Mouse (Mus musculus) embryonic fibroblast, embryonic 13.5 days (primary cell): ENCODE measurements at regions not wholly inside any gene's neighbourhood (a gene's known extent, or its start where the extent isn't known, plus 50 kb on each side); places are given as distances from the start of the nearest gene placed in this dataset.
A peak's percentile ranks its signal among the peaks of the same experiment; 100 is the strongest.

Source experiments
- H3K27ac ChIP-seq: 2 replicates; pipeline ENCODE4 v1.5.1; 2012; ENCODE audit warnings: low read length, control low read depth, inconsistent platforms; ENCODE audit not compliant: insufficient read depth
- H3K4me1 ChIP-seq: 2 replicates; pipeline ENCODE4 v1.6.1; 2011; ENCODE audit warnings: low read length; ENCODE audit not compliant: control insufficient read depth, insufficient read depth
- H3K4me3 ChIP-seq: 2 replicates; pipeline ENCODE4 v1.5.1; 2011; ENCODE audit warnings: mild to moderate bottlenecking, control low read depth, low read length; ENCODE audit not compliant: insufficient read depth
- CTCF ChIP-seq: IDR thresholded peaks from 2 replicates; pipeline ENCODE4 v1.5.1; 2011; ENCODE audit warnings: mild to moderate bottlenecking, control low read depth, low read length, moderate library complexity, borderline replicate concordance; ENCODE audit not compliant: insufficient read depth
- POLR2A ChIP-seq: IDR thresholded peaks from 2 replicates; pipeline ENCODE4 v1.6.1; 2011; ENCODE audit warnings: low read depth, mild to moderate bottlenecking, control low read depth, low read length, moderate library complexity

GRCm38 (mm10) chr10:96944229-96944628 lies 327.4 kb downstream of the Btg1 start:
- no peak for TF ChIP-seq POLR2A

GRCm38 (mm10) chr10:96947971-96948370 lies 331.2 kb downstream of the Btg1 start:
- no peak overlapping the region for H3K4me3 ChIP-seq
- peaks cover 6% of the 10 kb centered on the region for H3K4me1 ChIP-seq
- H3K27ac ChIP-seq, result peak overlapping the region; percentile 67; the same call in 1 of the 2 replicates
- no peak for TF ChIP-seq POLR2A
- no peak for TF ChIP-seq CTCF

More at GRCm38 (mm10) chr10:96944229-96944628, 327.4 kb downstream of the Btg1 start:
- Histone ChIP-seq H3K27ac (no peak overlapping the region), H3K4me1 (peaks cover 6% of the 10 kb centered on the region), H3K4me3 (no peak overlapping the region)

- H3K4me1 ChIP-seq, result peaks cover 6% of the 10 kb centered on the region
- TF ChIP-seq CTCF, result no peak
- no peak for TF ChIP-seq POLR2A
- 0 out of 2 replicates have a peak overlapping the region, but pooled peaks have one; percentile 6 for H3K27ac ChIP-seq
- H3K4me3 ChIP-seq, result no peak overlapping the region
Observed at GRCm38 (mm10) chr10:96948871-96949270, 332.1 kb downstream of the Btg1 start.

GRCm38 (mm10) chr10:96955036-96955775 lies 338.4 kb downstream of the Btg1 start:
- 0 out of 2 replicates have a peak, but pooled peaks cover 5% of the 10 kb centered on the region for H3K4me1 ChIP-seq
- no peak for TF ChIP-seq CTCF
- TF ChIP-seq POLR2A, result no peak
- H3K4me3 ChIP-seq, result no peak overlapping the region
- H3K27ac ChIP-seq, result no peak overlapping the region

GRCm38 (mm10) chr10:96955776-96956448 lies 339.1 kb downstream of the Btg1 start:
- H3K27ac ChIP-seq, result no peak overlapping the region
- 0 out of 2 replicates have a peak, but pooled peaks cover 5% of the 10 kb centered on the region for H3K4me1 ChIP-seq
- H3K4me3 ChIP-seq, result no peak overlapping the region
- TF ChIP-seq POLR2A (no peak), CTCF (no peak)

- TF ChIP-seq CTCF, result no peak
- no peak for TF ChIP-seq POLR2A
- Histone ChIP-seq H3K4me3 (no peak overlapping the region), H3K27ac (no peak overlapping the region), H3K4me1 (0 out of 2 replicates have a peak, but pooled peaks cover 5% of the 10 kb centered on the region)
Observed at GRCm38 (mm10) chr10:96956449-96956834, 339.6 kb downstream of the Btg1 start.

- TF ChIP-seq POLR2A, result no peak
- no peak for TF ChIP-seq CTCF
- H3K4me3 ChIP-seq, result no peak overlapping the region
Observed at GRCm38 (mm10) chr10:96957019-96957418, 340.2 kb downstream of the Btg1 start.

GRCm38 (mm10) chr10:96969825-96970224 lies 353.0 kb downstream of the Btg1 start:
- TF ChIP-seq CTCF (no peak), POLR2A (no peak)
- H3K4me3 ChIP-seq, result no peak overlapping the region
- H3K4me1 ChIP-seq, result no peaks in the 10 kb centered on the region
- no peak overlapping the region for H3K27ac ChIP-seq

More at GRCm38 (mm10) chr10:96957019-96957418, 340.2 kb downstream of the Btg1 start:
- Histone ChIP-seq H3K27ac (no peak overlapping the region), H3K4me1 (0 out of 2 replicates have a peak, but pooled peaks cover 5% of the 10 kb centered on the region)

GRCm38 (mm10) chr10:96970737-96971136 lies 353.9 kb downstream of the Btg1 start:
- TF ChIP-seq CTCF (no peak), POLR2A (no peak)
- H3K4me1 ChIP-seq, result no peaks in the 10 kb centered on the region
- H3K4me3 ChIP-seq, result no peak overlapping the region
- no peak overlapping the region for H3K27ac ChIP-seq

- TF ChIP-seq CTCF (no peak), POLR2A (no peak)
- Histone ChIP-seq H3K27ac (no peak overlapping the region), H3K4me1 (no peaks in the 10 kb centered on the region), H3K4me3 (no peak overlapping the region)
Observed at GRCm38 (mm10) chr10:96971810-96972209, 355.0 kb downstream of the Btg1 start.
